Mouse (Mus musculus) liver (tissue): ENCODE results near the gene Pdss2.

Source experiments
- DNase-seq: peaks from one replicate; pipeline ENCODE4 v3.0.0-alpha.2; 2020; ENCODE audit warnings: mixed read lengths

Gene Pdss2

GRCm38 (mm10) chr10:43488258-43488657 is 267.0 kb downstream of the Pdss2 start:
- DNase-seq: no peak

- DNase-seq: no peak
Measured at GRCm38 (mm10) chr10:43489139-43489538, 267.9 kb downstream of the Pdss2 start.

DNA sequence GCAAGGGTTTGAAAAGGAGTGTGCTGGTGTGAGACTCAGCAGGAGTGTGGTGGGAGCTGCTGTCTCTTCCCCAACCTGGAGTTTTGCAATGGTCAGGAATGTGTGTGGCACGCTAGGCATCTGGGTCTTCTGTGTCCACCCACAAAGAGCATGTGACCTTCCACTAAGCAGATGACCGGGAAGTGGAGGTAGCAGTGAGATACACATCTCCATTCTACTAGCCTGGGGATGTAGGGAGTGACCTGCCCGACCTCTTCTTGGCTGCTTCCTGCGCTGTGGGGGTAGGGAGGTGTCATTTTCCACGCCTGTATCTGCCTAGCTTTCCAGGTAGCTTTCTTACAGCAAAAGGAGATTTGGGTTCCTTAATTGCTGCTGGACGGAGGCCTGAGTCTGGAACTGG is 268.3 kb downstream of the Pdss2 start:
- no peak for DNase-seq

GRCm38 (mm10) chr10:43490034-43490433 is 268.7 kb downstream of the Pdss2 start:
- no peak for DNase-seq

- DNase-seq: no peak
Measured at GRCm38 (mm10) chr10:43490846-43491245, 269.6 kb downstream of the Pdss2 start.

GRCm38 (mm10) chr10:43502599-43502998 is 281.3 kb downstream of the Pdss2 start:
- no peak for DNase-seq

- no peak for DNase-seq
Measured at GRCm38 (mm10) chr10:43504291-43504690, 283.0 kb downstream of the Pdss2 start.

GRCm38 (mm10) chr10:43507051-43507450 is 285.8 kb downstream of the Pdss2 start:
- no peak for DNase-seq

DNA sequence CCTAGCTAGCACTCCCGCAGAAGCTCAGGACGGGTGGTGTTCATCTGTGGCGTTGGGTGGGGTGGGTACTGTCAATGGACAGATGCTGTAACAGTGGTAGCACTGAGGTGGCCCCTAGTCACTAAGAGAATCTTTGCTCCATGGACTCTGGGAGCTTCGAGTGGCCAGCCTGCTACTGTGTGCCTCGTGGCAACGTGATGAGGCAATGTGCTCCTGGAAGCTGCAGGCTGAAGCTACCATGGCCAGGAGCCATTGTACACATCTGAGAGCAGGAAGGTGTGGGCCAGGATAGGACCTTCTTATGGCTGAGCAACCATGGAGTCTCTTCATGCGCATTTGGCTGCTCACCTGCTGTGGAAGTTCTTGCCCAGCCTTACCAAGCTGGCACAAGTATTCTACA is 287.9 kb downstream of the Pdss2 start:
- no peak for DNase-seq

- no peak for DNase-seq
Measured at GRCm38 (mm10) chr10:43512976-43513375, 291.7 kb downstream of the Pdss2 start.
